Mouse (Mus musculus): Measurements from ENCODE around the gene Tenm4.
A peak's percentile ranks its signal among the peaks of the same experiment; 100 is the strongest.

Tenm4 gene

GRCm38 (mm10) chr7:96811691-96812090 is 640.6 kb downstream of the Tenm4 start:
- no peak for DNase-seq (ENCODE audit: low spot score)

- DNase-seq (ENCODE audit: low spot score), result no peak
These were observed 642.0 kb downstream of the Tenm4 start for GRCm38 (mm10) chr7:96813036-96813435.

GRCm38 (mm10) chr7:96813497-96814400 is 642.7 kb downstream of the Tenm4 start:
- DNase-seq (ENCODE audit: low spot score), result no peak

GRCm38 (mm10) chr7:96814581-96814980 is 643.5 kb downstream of the Tenm4 start:
- DNase-seq (ENCODE audit: low spot score), result no peak

GRCm38 (mm10) chr7:96817030-96817674 is 646.1 kb downstream of the Tenm4 start:
- DNase-seq (ENCODE audit: low spot score), result no peak

- no peak for DNase-seq (ENCODE audit: low spot score)
These were observed 647.3 kb downstream of the Tenm4 start for GRCm38 (mm10) chr7:96818236-96818916.

- DNase-seq (ENCODE audit: low spot score), result no peak
These were observed 648.5 kb downstream of the Tenm4 start for GRCm38 (mm10) chr7:96819538-96819937.

GRCm38 (mm10) chr7:96820343-96820742 is 649.3 kb downstream of the Tenm4 start:
- DNase-seq (ENCODE audit: low spot score), result no peak

GRCm38 (mm10) chr7:96826101-96826500 is 655.1 kb downstream of the Tenm4 start:
- no peak for DNase-seq (ENCODE audit: low spot score)

GRCm38 (mm10) chr7:96826672-96827071 is 655.6 kb downstream of the Tenm4 start:
- DNase-seq (ENCODE audit: low spot score), result no peak

GRCm38 (mm10) chr7:96832551-96832950 is 661.5 kb downstream of the Tenm4 start:
- DNase-seq (ENCODE audit: low spot score), result no peak

GRCm38 (mm10) chr7:96833012-96833411 is 662.0 kb downstream of the Tenm4 start:
- no peak for DNase-seq (ENCODE audit: low spot score)

- DNase-seq (ENCODE audit: low spot score), result peak; percentile 27
These were observed 663.7 kb downstream of the Tenm4 start for GRCm38 (mm10) chr7:96834681-96835289.

GRCm38 (mm10) chr7:96835313-96835712 is 664.3 kb downstream of the Tenm4 start:
- no peak for DNase-seq (ENCODE audit: low spot score)

GRCm38 (mm10) chr7:96838271-96838841 is 667.3 kb downstream of the Tenm4 start:
- DNase-seq (ENCODE audit: low spot score), result no peak

GRCm38 (mm10) chr7:96838926-96839325 is 667.9 kb downstream of the Tenm4 start:
- DNase-seq (ENCODE audit: low spot score), result no peak

- no peak for DNase-seq (ENCODE audit: low spot score)
These were observed 668.5 kb downstream of the Tenm4 start for GRCm38 (mm10) chr7:96839586-96839985.

GRCm38 (mm10) chr7:96842477-96843255 is 671.6 kb downstream of the Tenm4 start:
- no peak for DNase-seq (ENCODE audit: low spot score)

- DNase-seq (ENCODE audit: low spot score), result no peak
These were observed 673.3 kb downstream of the Tenm4 start for GRCm38 (mm10) chr7:96844104-96844894.

GRCm38 (mm10) chr7:96852781-96853180 is 681.7 kb downstream of the Tenm4 start:
- DNase-seq (ENCODE audit: low spot score), result no peak

Data from ovary, postnatal 14 days (tissue).